In the genomic region with DNA sequence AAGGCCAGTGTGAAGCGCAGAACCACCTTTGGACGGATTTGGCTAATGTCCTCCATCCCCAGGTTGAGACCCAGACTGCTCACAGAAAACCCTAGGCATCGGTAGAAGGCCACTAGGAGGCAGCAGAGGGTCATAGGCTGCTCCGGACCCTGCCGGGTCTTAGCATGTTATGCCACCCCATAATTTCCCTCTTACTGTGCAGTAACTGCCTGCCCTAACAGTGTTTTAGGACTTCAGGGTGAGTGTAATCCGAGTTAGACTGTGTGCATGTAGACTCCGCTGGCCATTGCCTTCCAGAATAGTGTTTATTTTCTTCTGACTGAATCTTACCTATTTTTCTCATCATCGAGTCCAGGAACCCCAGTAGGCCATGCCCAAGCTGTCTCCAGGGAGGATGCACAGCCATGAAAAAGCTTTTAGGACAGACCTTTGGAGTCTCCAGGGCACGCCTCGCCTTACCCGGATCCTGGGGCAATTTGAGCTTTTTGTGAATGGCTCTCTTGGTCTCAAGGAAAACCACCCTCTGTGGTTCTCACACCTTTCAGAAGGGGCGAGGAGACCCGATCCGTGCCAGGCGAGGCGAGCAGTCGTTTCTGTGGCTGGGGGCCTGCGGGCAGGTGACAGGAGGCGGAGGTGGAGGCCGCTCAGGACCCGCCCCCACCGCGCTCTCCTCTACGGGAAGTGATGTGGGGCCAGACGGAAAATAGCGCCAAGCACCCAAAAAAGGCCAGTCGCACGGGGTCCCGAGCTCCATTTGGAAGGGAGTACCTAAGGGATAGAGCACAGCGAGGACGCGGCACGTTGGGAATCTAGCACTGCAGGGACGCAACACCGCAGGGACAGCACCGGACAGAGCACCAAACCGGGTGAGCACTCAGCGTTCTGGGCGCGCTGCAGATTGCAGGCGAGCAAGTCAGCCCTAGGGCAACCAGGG, we compare ENCODE assay signal across 8 mouse cellular contexts. TPM values are rescaled to one million over a fixed set of nuclear protein-coding genes. Genes with fewer than 3 reads are reported as not detected.
A peak's percentile ranks its signal among the peaks of the same experiment; 100 is the strongest.
DNase-seq lines count a peak whose midpoint lies in the region; ATAC-seq and TF ChIP-seq lines count a peak whose summit lies in the region.

A gene (plus strand): TSS at position 709 of the 934 bp plus-strand sequence.

- no peaks in the 10 kb centered on the region for H3K9me3 ChIP-seq in forebrain, embryonic 14.5 days (replicated peaks; ENCODE audit: control insufficient read depth, low read length)
- no peaks in the 10 kb centered on the region for H3K9me3 ChIP-seq in liver, postnatal 0 days (ENCODE audit: low read length)
- H3K9me3 ChIP-seq in neural tube, embryonic 13.5 days, result no peaks in the 10 kb centered on the region

- H3K36me3 ChIP-seq in forebrain, embryonic 14.5 days (ENCODE audit: control insufficient read depth, insufficient read depth, low read length), result no peaks in the 10 kb centered on the region
- H3K36me3 ChIP-seq in liver, postnatal 0 days (replicated peaks; ENCODE audit: insufficient read depth, low read length), result no peaks in the 10 kb centered on the region
- no peaks in the 10 kb centered on the region for H3K36me3 ChIP-seq in neural tube, embryonic 13.5 days

- peak within 1 kb of the TSS; percentile 38 for H3K4me3 ChIP-seq in forebrain, embryonic 14.5 days (ENCODE audit: low read depth, low read length)
- H3K4me3 ChIP-seq in liver, postnatal 0 days (ENCODE audit: low read depth, low read length), result peak within 1 kb of the TSS; percentile 62
- peak within 1 kb of the TSS; percentile 45 for H3K4me3 ChIP-seq in neural tube, embryonic 13.5 days

- 2% methylated on average over 41 of the region's 41 CpGs for WGBS in forebrain, embryonic 14.5 days
- WGBS in large intestine, adult 2 months, result 1% methylated on average over 41 of the region's 41 CpGs
- 2% methylated on average over 40 of the region's 41 CpGs for WGBS in liver, postnatal 0 days (ENCODE audit: insufficient replicate concordance)
- 1% methylated on average over 41 of the region's 41 CpGs for WGBS in neural tube, embryonic 13.5 days

- peak; percentile 95 for TF ChIP-seq CTCF in liver, postnatal 0 days (IDR thresholded peaks at IDR 0.05; ENCODE audit: low read depth)

- H3K9ac ChIP-seq in forebrain, embryonic 14.5 days (ENCODE audit: low read length), result peak within 1 kb of the TSS; percentile 69
- peak within 1 kb of the TSS; percentile 63 for H3K9ac ChIP-seq in liver, postnatal 0 days (replicated peaks)
- H3K9ac ChIP-seq in neural tube, embryonic 13.5 days, result peak within 1 kb of the TSS; percentile 74

- no peak for TF ChIP-seq EP300 in liver, postnatal 0 days (IDR thresholded peaks at IDR 0.05; ENCODE audit: low read depth)

- DNase-seq in ES-CJ7 (ENCODE audit: low read depth, low spot score), result peak; percentile 84
- DNase-seq in cerebellum, adult 11 months, result peak; percentile 83
- DNase-seq in forebrain, embryonic 14.5 days (ENCODE audit: low spot score), result peak; percentile 81
- DNase-seq in heart, postnatal 14 days, result peak; percentile 84 to 92
- DNase-seq in large intestine, adult 2 months (ENCODE audit: low read depth, low spot score), result peak; percentile 65
- peak; percentile 88 for DNase-seq in liver, postnatal 0 days
- DNase-seq in telencephalon, adult 2 months (ENCODE audit: low read depth, low spot score), result peak; percentile 60

- peak within 1 kb of the TSS; percentile 87 for H3K4me2 ChIP-seq in forebrain, embryonic 14.5 days (ENCODE audit: low read length)
- H3K4me2 ChIP-seq in liver, postnatal 0 days (ENCODE audit: low read depth, low read length), result peak within 1 kb of the TSS; percentile 81
- peak within 1 kb of the TSS; percentile 87 for H3K4me2 ChIP-seq in neural tube, embryonic 13.5 days

- H3K27me3 ChIP-seq in forebrain, embryonic 14.5 days (replicated peaks; ENCODE audit: control insufficient read depth, insufficient read depth, low read length), result no peaks in the 10 kb centered on the region
- H3K27me3 ChIP-seq in liver, postnatal 0 days (ENCODE audit: insufficient read depth, low read length), result no peaks in the 10 kb centered on the region
- H3K27me3 ChIP-seq in neural tube, embryonic 13.5 days, result no peaks in the 10 kb centered on the region; the same call in 1 of the 2 replicates

- ATAC-seq in forebrain, embryonic 14.5 days, result peak; percentile 47
- ATAC-seq in liver, postnatal 0 days, result peak; percentile 69
- peak; percentile 57 for ATAC-seq in neural tube, embryonic 13.5 days (ENCODE audit: low read depth)

- peaks cover 15% of the 10 kb centered on the region for H3K4me1 ChIP-seq in forebrain, embryonic 14.5 days (ENCODE audit: control insufficient read depth, insufficient read depth, low read length)
- H3K4me1 ChIP-seq in liver, postnatal 0 days (ENCODE audit: insufficient read depth), result peaks cover 12% of the 10 kb centered on the region
- H3K4me1 ChIP-seq in neural tube, embryonic 13.5 days (replicated peaks), result peaks cover 27% of the 10 kb centered on the region

- no peak within 1 kb of the TSS for H3K27ac ChIP-seq in forebrain, embryonic 14.5 days (ENCODE audit: low read depth, low read length)
- H3K27ac ChIP-seq in liver, postnatal 0 days (ENCODE audit: low read depth), result peak within 1 kb of the TSS; percentile 75
- H3K27ac ChIP-seq in neural tube, embryonic 13.5 days (replicated peaks), result 0 out of 2 replicates have a peak within 1 kb of the TSS, but pooled peaks have one; percentile 7

- intact Hi-C loops in heart, postnatal 14 days (cut with DNase I), result loop anchor here (1.0 kb wide), 1 partner anchor 47 kb away; no protein-coding TSS in a partner anchor

RNA-seq across cellular contexts. Expression of the gene that starts here (rescaled TPM):
- 0.51 and 0.69 TPM in 2 replicates for polyA plus RNA-seq in forebrain, embryonic 14.5 days (2014; fragmentation: Nextera tagmentation; extraction: Ambion mirVana)
- 1 to 10 TPM; 5.6 to 6.7 TPM for total RNA-seq in heart, postnatal 14 days (2021)
- polyA plus RNA-seq in large intestine, adult 2 months (2012; rRNA removed), result 9.4 TPM in 2 replicates
- 5.7 and 7.0 TPM in 2 replicates for polyA plus RNA-seq in liver, postnatal 0 days (2015; fragmentation: Nextera tagmentation; extraction: Ambion mirVana)
- 1.0 and 1.9 TPM in 2 replicates for polyA plus RNA-seq in neural tube, embryonic 13.5 days (2015; fragmentation: Nextera tagmentation; extraction: Ambion mirVana)

Comparison
In these comparisons a context has a peak if more than half of its experiments do, and no peak if none do; other contexts are left out.
1. Peak in DNase-seq, ATAC-seq, H3K4me3 ChIP-seq, H3K9ac ChIP-seq and H3K4me2 ChIP-seq in forebrain, embryonic 14.5 days; RNA of the gene not detected or under 1 TPM.